Mouse (Mus musculus) forebrain, embryonic 13.5 days (tissue): ENCODE results near the gene Nat9. TPM values are rescaled to one million over a fixed set of nuclear protein-coding genes. Genes with fewer than 3 reads are reported as not detected.

Experiments
- ATAC-seq: fragments of 200-750 bp; cut with Nextera tagmentation; 2 replicates; pipeline ENCODE4 v1.8.0; 2017
- H3K27ac ChIP-seq: fragments of 300-500 bp; sonication (generic); 2 replicates; pipeline ENCODE4 v1.5.1; 2015; ENCODE audit warnings: inconsistent platforms, mild to moderate bottlenecking, moderate library complexity
- H3K27me3 ChIP-seq: fragments of 300-500 bp; sonication (generic); 2 replicates; pipeline ENCODE4 v1.6.1; 2015; ENCODE audit warnings: mild to moderate bottlenecking, inconsistent platforms
- H3K36me3 ChIP-seq: fragments of 300-500 bp; sonication (generic); 2 replicates; pipeline ENCODE4 v1.6.1; 2015; ENCODE audit warnings: mild to moderate bottlenecking, inconsistent platforms; ENCODE audit not compliant: poor library complexity, severe bottlenecking
- H3K4me1 ChIP-seq: fragments of 300-500 bp; sonication (generic); 2 replicates; pipeline ENCODE4 v1.6.1; 2015; ENCODE audit warnings: inconsistent platforms
- H3K4me2 ChIP-seq: fragments of 300-500 bp; sonication (generic); 2 replicates; pipeline ENCODE4 v1.6.1; 2015; ENCODE audit warnings: inconsistent platforms, mild to moderate bottlenecking, moderate library complexity
- H3K4me3 ChIP-seq: fragments of 300-500 bp; sonication (generic); 2 replicates; pipeline ENCODE4 v1.5.1; 2015; ENCODE audit warnings: mild to moderate bottlenecking, inconsistent platforms
- H3K9ac ChIP-seq: fragments of 300-500 bp; sonication (generic); 2 replicates; pipeline ENCODE4 v1.6.1; 2015; ENCODE audit warnings: mild to moderate bottlenecking, inconsistent platforms
- H3K9me3 ChIP-seq: fragments of 300-500 bp; sonication (generic); replicated peaks from 2 replicates; pipeline ENCODE4 v1.6.1; 2016; ENCODE audit warnings: inconsistent platforms
- WGBS: fragments of 180-500 bp; shearing (Covaris S2); methylation state at CpG from one replicate; pipeline ENCODE4 v1.1.7; 2015; 5-methylcytosine and 5-hydroxymethylcytosine counted together
- polyA plus RNA-seq: library from polyadenylated mRNA; unstranded; fragments of >200 nt; fragmentation: Nextera tagmentation; extraction: Ambion mirVana; gene quantifications from 2 replicates; pipeline ENCODE4 v1.2.1, GENCODE M21; 2015

The Nat9 gene
- polyA plus RNA-seq, 1 experiment from 2014 or later: 18.2 TPM

GRCm38 (mm10) chr11:115138597-115139262 lies 48.9 kb downstream of the Nat9 start:
- H3K4me2 ChIP-seq: no peak overlapping the region
- no peaks in the 10 kb centered on the region for H3K27me3 ChIP-seq
- no peaks in the 10 kb centered on the region for H3K4me1 ChIP-seq
- no peak for ATAC-seq
- H3K27ac ChIP-seq: no peak overlapping the region
- no peaks in the 10 kb centered on the region for H3K9me3 ChIP-seq
- WGBS: 78% methylated on average over 5 of the region's 5 CpGs
- H3K4me3 ChIP-seq: no peak overlapping the region
- no peaks in the 10 kb centered on the region for H3K36me3 ChIP-seq
- H3K9ac ChIP-seq: no peak overlapping the region

DNA sequence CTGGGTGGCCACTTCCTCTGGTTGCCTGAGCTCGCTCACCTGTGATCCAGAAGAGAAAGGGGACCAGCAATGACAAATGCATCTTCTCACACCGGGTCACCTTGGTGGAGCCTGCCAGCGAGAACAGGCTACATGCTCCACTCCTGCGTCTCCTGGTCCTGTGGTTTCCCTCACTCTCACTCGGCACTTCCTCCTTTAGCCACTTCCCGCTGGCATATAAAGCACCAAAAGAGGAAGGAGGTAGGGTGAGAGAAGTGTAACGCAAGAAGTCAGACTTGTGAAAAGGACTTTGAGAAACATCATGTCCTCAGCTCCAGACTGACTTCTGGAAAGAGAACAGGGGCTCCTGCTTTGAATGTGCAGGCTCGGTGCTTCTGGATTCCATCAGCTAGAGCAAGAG lies 53.9 kb downstream of the Nat9 start, which contains the start of gene Cd300lf:
TSS of gene Cd300lf (minus strand) at position 193 of the 400 bp plus-strand sequence.
- ATAC-seq: no peak
- Histone ChIP-seq H3K4me3 (no peak within 1 kb of the TSS), H3K27me3 (no peaks in the 10 kb centered on the region), H3K36me3 (no peaks in the 10 kb centered on the region), H3K4me1 (no peaks in the 10 kb centered on the region), H3K27ac (no peak within 1 kb of the TSS), H3K9ac (no peak within 1 kb of the TSS), H3K9me3 (no peaks in the 10 kb centered on the region), H3K4me2 (no peak within 1 kb of the TSS)
- WGBS: 83% methylated on average over 8 of the region's 8 CpGs

Other genes starting within 250 kb of the Nat9 start
- not detected in 2 replicates for gene Cd300c, start 218.7 kb downstream of the Nat9 start, polyA plus RNA-seq
- gene Cd300ld, start 197.9 kb downstream of the Nat9 start, polyA plus RNA-seq: not detected in 2 replicates
- 0.49 and 0.73 TPM in 2 replicates for gene Cd300c2, start 186.0 kb downstream of the Nat9 start, polyA plus RNA-seq
- gene Cd300ld2, start 171.7 kb downstream of the Nat9 start, polyA plus RNA-seq: not detected in 2 replicates
- not detected in 2 replicates for gene Cd300ld4, start 160.8 kb downstream of the Nat9 start, polyA plus RNA-seq
- gene Cd300ld5, start 150.1 kb downstream of the Nat9 start, polyA plus RNA-seq: not detected in 2 replicates
- not detected in 2 replicates for gene Cd300ld3, start 139.4 kb downstream of the Nat9 start, polyA plus RNA-seq
- not detected in 2 replicates for gene Cd300e, start 125.7 kb downstream of the Nat9 start, polyA plus RNA-seq
- 0.60 and 0.76 TPM in 2 replicates for gene Rab37, start 96.4 kb downstream of the Nat9 start, polyA plus RNA-seq
- 0.11 TPM in 1 of 2 replicates, not detected in the other for gene Cd300lf, start 53.9 kb downstream of the Nat9 start, polyA plus RNA-seq
- gene Slc9a3r1, start 24.5 kb downstream of the Nat9 start, polyA plus RNA-seq: 28.8 TPM in 2 replicates
- gene Tmem104, start 372 bp downstream of the Nat9 start, polyA plus RNA-seq: 7.8 and 9.2 TPM in 2 replicates
- gene Grin2c, start 79.4 kb upstream of the Nat9 start, polyA plus RNA-seq: 0.04 TPM in 1 of 2 replicates, not detected in the other
- 19.7 and 20.5 TPM in 2 replicates for gene Fdxr, start 89.2 kb upstream of the Nat9 start, polyA plus RNA-seq
- gene Fads6, start 109.8 kb upstream of the Nat9 start, polyA plus RNA-seq: 0.23 and 0.39 TPM in 2 replicates
- gene Otop2, start 119.3 kb upstream of the Nat9 start, polyA plus RNA-seq: not detected in 2 replicates
- not detected in 2 replicates for gene Ush1g, start 134.2 kb upstream of the Nat9 start, polyA plus RNA-seq
- gene Otop3, start 146.9 kb upstream of the Nat9 start, polyA plus RNA-seq: 0.14 TPM in 1 of 2 replicates, not detected in the other
- gene Hid1, start 179.9 kb upstream of the Nat9 start, polyA plus RNA-seq: 32.9 and 36.4 TPM in 2 replicates
- gene Cdr2l, start 194.1 kb upstream of the Nat9 start, polyA plus RNA-seq: 20.7 and 20.9 TPM in 2 replicates
- gene Mrpl58, start 215.9 kb upstream of the Nat9 start, polyA plus RNA-seq: 246 and 248 TPM in 2 replicates
- 916 and 1,000 TPM in 2 replicates for gene Atp5h, start 232.1 kb upstream of the Nat9 start, polyA plus RNA-seq
- gene Kctd2, start 232.3 kb upstream of the Nat9 start, polyA plus RNA-seq: 7.0 and 9.9 TPM in 2 replicates